Mouse (Mus musculus) liver, adult 2 months (tissue): Measurements from ENCODE around the gene Naa40. TPM values are rescaled to one million over a fixed set of nuclear protein-coding genes. Genes with fewer than 3 reads are reported as not detected.
A peak's percentile ranks its signal among the peaks of the same experiment; 100 is the strongest.

Source experiments
- DNase-seq: peaks from one replicate; pipeline ENCODE4 v3.0.0-alpha.2; 2011; ENCODE audit warnings: low read depth, low spot score; ENCODE audit errors: extremely low read depth
- H3K27ac ChIP-seq: fragments of 200-500 bp; replicated peaks from 2 replicates; pipeline ENCODE4 v1.5.1; 2012; ENCODE audit warnings: low read depth, mild to moderate bottlenecking, control low read depth, inconsistent platforms, low read length; ENCODE audit not compliant: insufficient read depth
- H3K27me3 ChIP-seq: fragments of 200-500 bp; 2 replicates; pipeline ENCODE4 v1.6.1; 2012; ENCODE audit warnings: mild to moderate bottlenecking, moderate library complexity, low read length, inconsistent platforms; ENCODE audit not compliant: control insufficient read depth, insufficient read depth
- H3K36me3 ChIP-seq: fragments of 200-500 bp; 2 replicates; pipeline ENCODE4 v1.6.1; 2012; ENCODE audit warnings: low read length, inconsistent platforms; ENCODE audit not compliant: control insufficient read depth, insufficient read depth
- H3K4me1 ChIP-seq: fragments of 200-500 bp; 2 replicates; pipeline ENCODE4 v1.6.1; 2011; ENCODE audit warnings: low read length; ENCODE audit not compliant: control insufficient read depth, insufficient read depth
- H3K4me3 ChIP-seq: fragments of 200-500 bp; 2 replicates; pipeline ENCODE4 v1.5.1; 2011; ENCODE audit warnings: low read depth, mild to moderate bottlenecking, control low read depth, low read length, moderate library complexity; ENCODE audit not compliant: insufficient read depth
- H3K79me2 ChIP-seq: fragments of 200-500 bp; 2 replicates; pipeline ENCODE4 v1.6.1; 2012; ENCODE audit warnings: inconsistent platforms, mild to moderate bottlenecking, low read length, moderate library complexity; ENCODE audit not compliant: control insufficient read depth, insufficient read depth
- H3K9ac ChIP-seq: fragments of 200-500 bp; 2 replicates; pipeline ENCODE4 v1.6.1; 2012; ENCODE audit warnings: low read depth, mild to moderate bottlenecking, control low read depth, inconsistent platforms, low read length
- CTCF ChIP-seq: fragments of 200-500 bp; IDR thresholded peaks from 2 replicates; pipeline ENCODE4 v1.5.1; 2011; ENCODE audit warnings: low read depth, low read length, control low read depth
- POLR2A ChIP-seq: fragments of 200-500 bp; IDR thresholded peaks from 2 replicates; pipeline ENCODE4 v1.6.1; 2011; ENCODE audit warnings: low read length, control low read depth; ENCODE audit not compliant: insufficient read depth; ENCODE audit errors: extremely low read depth
- WGBS: fragments of 180-500 bp; shearing (Covaris S2); methylation state at CpG from one replicate; pipeline ENCODE4 v1.1.7; 2018; 5-methylcytosine and 5-hydroxymethylcytosine counted together
- polyA plus RNA-seq: library from polyadenylated mRNA; depleted of rRNA; stranded (reverse); fragments of >200 nt; gene quantifications from 2 replicates; pipeline ENCODE4 v1.2.3, GENCODE M21; 2012
- total RNA-seq: library from RNA; depleted of rRNA; stranded (reverse); fragments of >200 nt; gene quantifications from 2 replicates; pipeline ENCODE4 v1.2.3, GENCODE M21; 2014

Gene Naa40
- total and polyA plus RNA-seq, 2 experiments: 5.3 to 9.7 TPM

GRCm38 (mm10) chr19:7239574-7239973, 1.4 kb downstream of the Naa40 start:
- Histone ChIP-seq H3K9ac (no peak overlapping the region), H3K4me1 (peaks cover 5% of the 10 kb centered on the region; the same call in 1 of the 2 replicates), H3K79me2 (0 out of 2 replicates have a peak, but pooled peaks cover 3% of the 10 kb centered on the region), H3K4me3 (no peak overlapping the region), H3K36me3 (no peaks in the 10 kb centered on the region), H3K27me3 (no peaks in the 10 kb centered on the region), H3K27ac (no peak overlapping the region)
- no peak for DNase-seq
- WGBS: 88% methylated on average over 3 of the region's 3 CpGs
- no peak for TF ChIP-seq POLR2A
- TF ChIP-seq CTCF: no peak

GRCm38 (mm10) chr19:7236742-7237141, 4.2 kb downstream of the Naa40 start:
- 0 out of 2 replicates have a peak, but pooled peaks cover 3% of the 10 kb centered on the region for H3K79me2 ChIP-seq
- H3K27me3 ChIP-seq: no peaks in the 10 kb centered on the region
- no peak overlapping the region for H3K9ac ChIP-seq
- peaks cover 10% of the 10 kb centered on the region for H3K36me3 ChIP-seq
- DNase-seq: no peak
- peaks cover 5% of the 10 kb centered on the region; the same call in 1 of the 2 replicates for H3K4me1 ChIP-seq
- H3K4me3 ChIP-seq: no peak overlapping the region
- H3K27ac ChIP-seq: no peak overlapping the region
- no peak for TF ChIP-seq POLR2A
- TF ChIP-seq CTCF: no peak
- 84% methylated on average over 4 of the region's 4 CpGs for WGBS

GRCm38 (mm10) chr19:7236011-7236410, 5.0 kb downstream of the Naa40 start:
- H3K4me3 ChIP-seq: no peak overlapping the region
- no peak overlapping the region for H3K9ac ChIP-seq
- TF ChIP-seq POLR2A: no peak
- no peak for TF ChIP-seq CTCF
- no peaks in the 10 kb centered on the region for H3K27me3 ChIP-seq
- peaks cover 10% of the 10 kb centered on the region for H3K36me3 ChIP-seq
- 0 out of 2 replicates have a peak, but pooled peaks cover 3% of the 10 kb centered on the region for H3K79me2 ChIP-seq
- H3K4me1 ChIP-seq: peaks cover 5% of the 10 kb centered on the region; the same call in 1 of the 2 replicates
- no peak for DNase-seq
- 93% methylated on average over 2 of the region's 2 CpGs for WGBS
- H3K27ac ChIP-seq: no peak overlapping the region

GRCm38 (mm10) chr19:7235461-7235860, 5.5 kb downstream of the Naa40 start:
- peaks cover 10% of the 10 kb centered on the region for H3K36me3 ChIP-seq
- 89% methylated on average over 9 of the region's 9 CpGs for WGBS
- no peak for TF ChIP-seq POLR2A
- H3K79me2 ChIP-seq: no peaks in the 10 kb centered on the region
- H3K4me1 ChIP-seq: peaks cover 5% of the 10 kb centered on the region; the same call in 1 of the 2 replicates
- no peak overlapping the region for H3K4me3 ChIP-seq
- no peak for DNase-seq
- H3K9ac ChIP-seq: no peak overlapping the region
- no peak overlapping the region for H3K27ac ChIP-seq
- H3K27me3 ChIP-seq: no peaks in the 10 kb centered on the region

- H3K36me3 ChIP-seq: peaks cover 10% of the 10 kb centered on the region
- no peaks in the 10 kb centered on the region for H3K27me3 ChIP-seq
- no peaks in the 10 kb centered on the region for H3K4me1 ChIP-seq
- H3K79me2 ChIP-seq: no peaks in the 10 kb centered on the region
- 55% methylated on average over 8 of the region's 8 CpGs for WGBS
- DNase-seq: peak; percentile 56
- H3K9ac ChIP-seq: no peak overlapping the region
- TF ChIP-seq POLR2A (no peak), CTCF (peak; percentile 79)
- no peak overlapping the region for H3K4me3 ChIP-seq
- no peak overlapping the region for H3K27ac ChIP-seq
These were observed 6.3 kb downstream of the Naa40 start for GRCm38 (mm10) chr19:7234537-7235221.

GRCm38 (mm10) chr19:7226511-7226914, 14.5 kb downstream of the Naa40 start:
- H3K9ac ChIP-seq: no peak overlapping the region
- H3K79me2 ChIP-seq: no peaks in the 10 kb centered on the region
- H3K4me1 ChIP-seq: no peaks in the 10 kb centered on the region
- H3K4me3 ChIP-seq: no peak overlapping the region
- no peak for DNase-seq
- no peaks in the 10 kb centered on the region; the same call in none of the 2 replicates for H3K36me3 ChIP-seq
- TF ChIP-seq POLR2A (no peak), CTCF (no peak)
- H3K27me3 ChIP-seq: no peaks in the 10 kb centered on the region
- 82% methylated on average over 6 of the region's 6 CpGs for WGBS
- no peak overlapping the region for H3K27ac ChIP-seq
